Mouse (Mus musculus) gastrocnemius, adult 18-20 months (tissue): ENCODE data around the gene Plcb4. TPM values are rescaled to one million over a fixed set of nuclear protein-coding genes. Genes with fewer than 3 reads are reported as not detected.
A peak's percentile ranks its signal among the peaks of the same experiment; 100 is the strongest.
"Not testable (repeated sequence)": the region's sequence is repeated elsewhere in the genome, so short reads cannot be mapped to it uniquely, and the experiment has no call there.

Experiments used
- DNase-seq: peaks from one replicate; pipeline ENCODE4 v3.0.0; 2021; ENCODE audit warnings: low spot score
- total RNA-seq, 2 experiments: library from RNA; stranded (reverse); gene quantifications; 2 replicates each; pipeline ENCODE4 v1.2.3; 2021

Plcb4 gene
- total RNA-seq, 2 experiments from 2014 or later = 14.2 to 18.7 TPM

DNA sequence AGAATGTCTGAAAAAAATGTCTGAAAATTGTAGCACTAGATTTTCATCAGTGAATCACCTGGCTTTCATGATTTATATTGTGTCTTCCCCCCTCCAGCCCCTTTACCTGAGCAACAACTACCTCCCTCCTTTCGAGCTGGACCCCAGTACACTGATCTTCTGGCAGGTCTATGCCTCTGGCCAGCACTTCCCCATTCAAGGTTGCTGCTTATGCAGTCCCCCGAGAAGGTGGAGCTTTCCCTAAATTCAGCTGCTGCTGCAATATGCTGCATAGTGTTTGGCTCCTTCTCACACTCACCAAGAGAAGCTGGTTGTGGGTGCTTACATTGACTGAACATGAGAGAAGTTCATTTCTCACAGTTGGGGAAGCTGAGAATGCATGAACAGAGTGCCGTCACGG is 273.8 kb downstream of the Plcb4 start:
- DNase-seq = no peak

DNA sequence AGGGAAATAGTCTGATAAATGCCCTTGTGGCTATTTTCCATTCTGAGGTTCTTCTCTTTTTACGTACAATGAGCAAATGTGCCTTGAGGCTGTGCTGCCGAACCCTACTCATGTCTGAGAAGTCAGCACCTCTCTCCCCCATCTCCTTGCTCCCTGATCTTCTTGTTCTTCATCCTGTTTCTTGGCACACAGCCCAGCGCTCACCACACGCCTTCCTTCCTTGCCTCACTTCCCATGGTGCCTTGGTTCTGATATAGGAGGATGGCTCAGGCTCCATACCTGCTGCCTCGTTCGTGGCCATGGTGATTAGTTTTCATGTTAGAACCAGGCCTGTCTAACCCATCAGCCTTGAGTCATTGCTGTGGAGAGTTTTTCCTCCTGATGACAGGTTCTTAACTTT is 277.6 kb downstream of the Plcb4 start:
- no peak for DNase-seq

DNA sequence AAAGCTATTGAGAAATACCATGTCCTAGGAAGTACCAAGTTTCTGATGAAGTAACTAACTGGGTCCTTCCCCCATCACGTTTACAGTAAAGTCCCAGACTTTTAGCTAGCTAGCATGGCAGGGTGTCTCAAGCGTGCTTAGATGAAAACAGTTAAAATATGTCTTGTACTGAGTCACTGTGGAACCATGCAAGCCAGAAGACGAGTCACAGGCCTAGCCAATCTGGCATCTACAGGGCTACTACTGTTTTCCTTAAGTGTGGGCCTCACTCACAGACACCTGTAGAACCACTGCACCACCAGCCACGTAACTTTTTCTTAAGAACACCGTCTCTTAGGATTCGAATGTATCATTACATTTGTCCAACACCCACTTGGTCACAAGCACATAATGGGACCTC is 278.8 kb downstream of the Plcb4 start:
- DNase-seq = no peak

DNA sequence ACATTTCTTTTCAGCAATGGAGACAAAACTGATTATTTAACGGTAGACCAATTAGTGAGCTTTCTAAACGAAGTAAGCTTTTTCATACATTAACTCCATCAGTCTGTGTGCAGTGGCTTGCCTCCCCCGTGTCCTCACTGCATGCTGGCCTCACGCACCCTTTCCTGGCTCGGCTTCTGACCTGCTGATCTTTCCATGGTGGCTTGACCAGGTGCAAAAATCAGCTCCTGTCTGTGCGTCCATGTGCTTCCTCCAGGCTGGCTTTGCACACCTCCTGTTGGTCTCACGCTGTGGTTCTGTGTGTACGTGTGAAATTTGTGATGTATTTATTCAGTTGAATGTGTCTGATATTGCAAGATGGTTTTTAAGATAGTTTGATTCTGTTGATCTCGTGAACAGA is 281.1 kb downstream of the Plcb4 start:
- DNase-seq = no peak

DNA sequence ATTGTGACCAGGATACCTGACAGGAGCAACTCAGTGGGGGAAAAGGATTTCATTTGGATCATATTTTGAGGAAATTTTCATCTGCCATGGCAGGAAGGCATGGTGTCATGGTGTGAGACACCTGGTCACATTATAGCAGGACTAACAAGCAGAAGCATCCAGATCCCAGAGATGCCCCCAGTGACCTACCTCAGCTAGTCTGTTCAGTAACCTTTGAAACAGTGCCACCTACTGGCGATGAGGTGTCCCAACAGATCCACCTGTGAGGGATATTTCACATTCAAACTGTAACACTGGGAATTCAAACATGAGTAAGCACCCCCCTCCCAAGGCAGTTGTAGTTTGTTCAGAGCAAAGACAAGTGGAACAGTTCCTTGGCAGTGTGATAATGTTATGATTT is 289.0 kb downstream of the Plcb4 start:
- DNase-seq = no peak

DNA sequence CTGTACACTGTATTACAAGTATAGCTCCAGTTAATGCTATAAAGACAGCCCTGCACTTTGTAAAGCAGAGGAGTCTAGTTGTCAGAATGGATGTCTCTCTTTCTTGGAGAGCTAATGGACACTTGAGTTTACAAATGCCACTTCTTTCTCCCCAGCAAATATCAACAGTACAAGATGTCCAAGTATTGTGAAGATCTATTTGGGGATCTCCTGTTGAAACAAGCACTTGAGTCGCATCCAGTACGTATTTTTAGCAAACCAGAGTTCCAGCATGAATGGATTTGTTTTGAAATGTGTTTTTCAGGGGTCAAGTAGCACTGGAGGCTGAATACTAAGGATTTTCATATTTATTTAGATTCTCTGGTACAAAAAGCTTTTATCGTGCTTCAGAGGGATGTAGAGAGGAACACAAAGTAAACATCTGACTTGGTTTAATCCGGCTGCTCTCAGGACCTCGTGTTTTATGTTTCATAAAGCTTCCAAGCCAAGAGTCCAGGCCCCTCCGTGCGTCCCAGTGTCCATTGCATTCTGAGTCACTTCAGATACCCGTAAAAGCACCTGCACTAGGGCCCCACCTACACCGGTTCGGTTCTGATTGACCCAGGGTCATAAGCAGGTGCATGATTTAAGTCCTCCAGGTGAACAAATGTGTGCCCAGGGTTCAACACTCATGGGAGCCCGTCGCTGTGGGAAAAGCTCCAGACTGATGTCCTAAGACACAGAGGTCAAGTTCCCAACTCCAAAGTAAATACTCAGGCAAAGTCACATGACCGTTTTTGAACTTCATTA is 296.1 kb downstream of the Plcb4 start:
- DNase-seq = no peak

DNA sequence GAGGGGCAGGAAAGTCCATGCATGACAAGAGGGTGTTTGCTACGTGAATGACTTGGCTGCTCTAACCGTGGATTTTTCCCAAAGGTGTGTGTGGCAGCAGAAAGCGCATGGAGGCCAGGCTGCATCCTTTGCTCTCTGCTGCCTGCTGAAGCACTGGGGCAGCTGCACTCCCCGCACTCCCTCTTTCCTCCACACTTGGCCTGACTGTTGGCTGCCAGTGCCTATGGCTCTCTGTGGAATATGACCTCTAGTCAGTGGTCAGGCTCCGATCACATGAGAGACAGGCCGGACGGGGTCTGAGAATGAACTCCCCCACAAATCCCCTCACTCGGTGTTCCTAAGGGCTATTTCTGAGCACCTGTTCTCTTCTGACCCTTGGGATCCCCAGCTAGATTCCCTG is 297.0 kb downstream of the Plcb4 start:
- DNase-seq = no peak

DNA sequence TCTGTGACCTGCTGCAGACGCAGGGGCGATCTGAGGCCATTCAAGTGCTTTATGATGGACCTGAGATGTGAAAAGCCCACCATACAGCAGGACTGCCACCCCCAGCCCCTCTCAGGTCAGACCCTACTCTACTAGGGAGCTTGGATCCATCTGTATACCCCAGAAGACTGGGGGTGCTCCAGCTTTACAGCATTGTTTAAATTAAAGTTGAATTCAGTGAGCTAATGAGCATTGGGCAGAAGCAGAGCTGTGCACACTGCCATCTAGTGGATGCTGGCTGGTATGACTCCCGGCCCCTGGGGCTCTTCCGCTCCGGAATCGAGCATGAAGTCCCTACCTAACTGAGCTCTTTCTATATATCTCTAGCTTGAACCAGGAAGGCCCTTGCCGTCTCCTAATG is 298.9 kb downstream of the Plcb4 start:
- DNase-seq = peak; percentile 46

DNA sequence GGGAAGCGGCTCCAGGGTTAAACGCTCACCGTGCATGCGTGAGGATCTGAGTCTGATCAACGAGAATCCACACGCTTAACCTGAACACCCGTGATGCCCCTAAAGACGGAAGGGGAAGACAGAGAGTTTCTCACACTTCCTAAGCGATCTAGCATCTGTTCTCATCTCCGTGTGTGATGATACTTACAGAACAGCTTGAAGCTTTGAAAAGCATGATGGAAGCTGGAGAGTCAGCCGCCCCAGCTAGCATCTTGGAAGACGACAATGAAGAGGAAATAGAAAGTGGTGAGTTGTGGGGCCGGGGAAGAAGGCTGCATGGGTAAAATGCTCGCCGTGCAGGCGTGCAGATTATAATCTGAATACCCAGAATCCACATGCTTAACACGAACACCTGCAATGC is 299.6 kb downstream of the Plcb4 start:
- no peak for DNase-seq

DNA sequence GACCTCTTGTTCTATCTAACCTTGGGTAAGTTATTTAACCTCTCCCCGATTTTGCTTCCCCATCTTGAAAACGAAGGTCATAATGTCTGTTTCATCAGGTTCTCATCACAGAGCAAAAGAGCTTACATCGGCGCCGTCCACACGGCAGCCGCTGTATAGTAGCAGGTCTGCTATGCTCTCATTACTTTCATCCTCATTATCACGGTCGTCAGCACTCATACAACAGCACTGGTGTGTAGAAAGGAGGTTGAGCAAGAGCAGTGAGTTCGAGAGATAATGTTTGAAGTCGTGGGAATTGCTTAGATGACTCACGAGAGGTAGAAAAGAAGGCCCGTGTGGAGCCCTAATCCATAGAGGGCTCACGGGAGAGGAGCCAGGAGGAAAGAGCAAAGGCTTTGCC is 304.3 kb downstream of the Plcb4 start:
- no peak for DNase-seq

DNA sequence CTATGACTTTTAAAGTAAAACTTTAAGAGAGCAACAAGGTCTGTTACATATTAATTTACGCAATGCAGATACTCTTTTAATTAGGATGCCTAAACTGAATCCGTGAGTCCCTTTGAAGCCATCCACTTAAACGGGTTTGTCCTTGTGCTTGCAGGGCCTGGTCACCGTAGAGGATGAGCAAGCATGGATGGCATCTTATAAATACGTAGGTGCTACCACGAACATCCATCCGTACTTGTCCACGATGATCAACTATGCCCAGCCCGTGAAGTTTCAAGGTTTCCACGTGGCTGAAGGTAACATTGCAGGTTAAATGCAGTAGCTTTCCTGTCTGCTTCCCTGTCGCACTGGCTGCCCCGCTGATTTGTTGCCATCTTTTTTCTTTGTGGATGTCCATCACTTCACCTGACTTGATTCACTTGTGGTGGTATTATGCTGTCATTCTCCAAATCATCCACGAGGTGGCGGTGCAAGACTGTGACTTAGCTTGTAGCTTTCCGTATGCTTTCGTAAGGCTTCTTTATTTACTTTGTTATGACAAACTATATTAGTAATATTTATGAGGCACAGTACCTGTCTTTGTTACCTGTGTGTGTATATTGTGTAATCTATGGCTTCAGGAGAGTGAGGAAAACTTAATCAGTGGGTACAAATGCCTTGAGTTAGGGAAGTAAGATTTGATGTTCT is 308.2 kb downstream of the Plcb4 start:
- DNase-seq = peak; percentile 29

DNA sequence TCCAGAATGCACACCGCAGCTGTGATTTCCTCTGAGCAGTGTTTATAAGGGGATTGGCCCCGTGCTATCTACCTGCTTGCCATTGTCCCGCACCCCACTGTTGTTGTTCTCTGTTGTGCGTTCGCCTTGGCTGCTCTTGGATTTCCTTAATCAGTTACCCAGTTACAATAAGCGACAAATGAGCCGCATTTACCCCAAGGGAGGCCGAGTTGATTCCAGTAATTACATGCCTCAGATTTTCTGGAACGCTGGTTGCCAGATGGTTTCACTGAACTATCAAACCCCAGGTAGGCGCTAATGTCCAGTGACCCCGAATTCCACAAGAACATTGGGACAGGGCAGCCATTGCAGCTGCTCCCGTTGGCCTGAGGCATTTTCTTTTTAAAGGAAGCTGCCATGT is 309.3 kb downstream of the Plcb4 start:
- DNase-seq = no peak

DNA sequence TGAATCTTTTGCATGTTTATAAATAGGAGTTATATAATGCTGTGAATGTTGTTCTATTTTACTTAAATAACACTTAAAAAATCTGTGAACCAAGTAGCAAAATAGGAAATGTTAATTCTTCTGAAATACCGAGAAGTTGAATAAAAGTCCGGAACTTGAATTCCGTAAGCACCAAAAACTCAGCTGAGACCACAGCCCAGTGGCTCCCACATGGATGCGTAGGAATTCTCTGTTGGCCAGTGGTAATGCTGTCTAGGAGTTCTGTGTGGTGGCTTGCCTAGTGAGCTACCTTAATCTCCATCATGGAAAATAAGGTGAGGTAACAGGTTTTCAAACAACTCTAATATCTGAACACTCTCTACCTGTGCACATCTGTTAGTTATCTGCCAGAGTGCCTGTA is 312.1 kb downstream of the Plcb4 start:
- DNase-seq = no peak

DNA sequence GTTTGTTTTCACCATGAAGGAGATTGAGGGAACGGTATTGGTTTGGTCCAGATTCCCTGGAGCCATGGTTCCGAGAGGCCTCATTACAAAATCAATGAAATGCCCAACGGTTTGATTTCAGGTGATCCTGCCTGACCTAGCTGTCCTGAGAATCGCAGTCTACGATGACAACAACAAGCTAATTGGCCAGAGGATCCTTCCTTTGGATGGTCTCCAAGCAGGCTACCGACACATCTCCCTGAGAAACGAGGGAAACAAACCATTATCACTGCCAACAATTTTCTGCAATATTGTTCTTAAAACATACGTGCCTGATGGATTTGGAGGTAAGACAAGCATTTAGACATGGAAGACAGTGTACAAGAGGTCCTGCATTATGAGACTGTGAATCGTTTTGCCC is 317.2 kb downstream of the Plcb4 start:
- DNase-seq = no peak

DNA sequence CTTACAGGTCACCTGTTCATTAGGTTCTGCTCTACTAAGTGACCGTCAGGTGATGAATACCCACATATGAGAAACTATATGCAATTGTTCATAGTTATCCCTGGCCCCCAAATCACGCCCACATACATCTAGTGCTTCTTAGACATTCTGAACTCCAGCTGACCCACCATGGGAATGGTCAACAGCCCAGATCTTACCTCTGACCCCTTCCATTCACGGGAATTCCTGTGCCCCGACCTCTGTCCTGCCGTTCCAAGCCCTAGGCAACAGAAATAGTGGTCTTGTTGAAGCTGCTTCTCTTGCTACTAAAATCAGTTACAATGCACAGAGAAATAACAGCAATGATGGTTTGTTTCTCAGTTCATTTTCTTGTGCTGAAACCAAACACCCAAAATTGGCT is 320.0 kb downstream of the Plcb4 start:
- DNase-seq = no peak

DNA sequence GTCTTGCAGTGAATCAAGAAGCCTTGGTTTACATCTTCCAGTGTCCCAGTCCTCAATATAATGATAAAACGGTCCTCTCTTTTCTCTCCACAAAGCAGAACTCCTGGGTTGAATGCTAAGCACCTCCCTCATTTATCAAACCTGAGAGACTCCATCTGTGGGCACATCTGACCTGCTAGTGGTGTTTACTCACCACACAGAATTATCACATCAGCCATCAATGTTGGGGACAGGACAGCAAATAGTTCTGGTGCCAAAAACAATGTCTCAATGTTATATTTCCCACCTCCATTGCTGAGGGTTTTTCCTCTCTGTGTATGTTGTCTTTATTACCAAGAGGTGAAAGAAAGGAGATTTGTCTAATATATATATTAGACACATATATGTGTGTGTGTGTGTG is 321.6 kb downstream of the Plcb4 start:
- no peak for DNase-seq

DNA sequence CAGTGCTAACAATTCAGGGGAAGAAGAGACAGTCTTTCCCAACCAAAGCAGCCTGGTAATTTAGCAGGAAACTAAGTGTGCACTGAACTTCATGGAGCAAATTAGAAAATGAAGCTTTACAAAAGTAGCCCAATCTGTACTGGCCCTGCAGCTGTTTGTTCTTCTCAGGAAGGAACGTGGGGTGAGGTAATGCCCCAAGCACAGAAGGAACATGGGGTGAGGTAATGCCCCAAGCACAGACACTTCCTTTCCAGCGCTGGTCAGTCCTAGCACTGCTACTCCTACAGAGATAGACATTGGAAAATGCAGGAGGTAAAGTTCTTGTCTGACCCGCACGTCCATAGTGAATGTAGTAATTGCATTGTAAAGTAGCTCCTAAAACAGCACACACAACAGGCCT is 325.2 kb downstream of the Plcb4 start:
- peak; percentile 17 for DNase-seq

DNA sequence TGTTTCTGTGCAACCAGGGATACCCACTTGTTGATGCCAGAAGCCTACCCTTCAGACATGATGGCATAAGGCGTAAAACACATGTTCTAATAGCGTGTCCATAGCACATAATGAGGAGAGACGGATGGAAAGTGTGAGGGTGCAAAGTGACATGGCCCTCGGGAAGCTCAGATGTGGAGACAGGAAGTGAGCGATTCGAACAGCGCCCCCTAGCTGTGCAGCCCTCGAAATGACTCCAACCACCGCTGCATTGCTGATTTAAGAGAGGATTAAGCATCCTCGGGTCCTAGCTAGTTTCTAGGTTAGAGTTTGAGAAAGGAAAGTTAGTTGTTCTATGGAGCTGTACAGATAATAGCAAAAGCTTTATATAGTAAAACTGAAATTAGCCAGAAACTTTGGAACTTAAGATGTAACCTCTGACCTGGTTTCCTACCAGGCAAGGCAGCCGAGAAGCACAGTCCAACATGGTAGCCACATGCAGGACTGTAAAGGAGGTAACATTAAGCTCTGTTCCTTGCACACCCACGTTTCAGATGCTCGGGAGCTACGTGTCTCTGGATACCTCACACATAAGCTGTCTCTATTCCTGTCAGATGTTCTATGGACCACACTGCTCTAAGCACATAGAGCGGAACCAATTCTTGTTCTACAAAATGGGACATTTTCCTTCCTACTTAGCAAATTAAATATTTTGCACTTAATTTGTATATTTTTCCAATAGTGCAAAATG is 326.9 kb downstream of the Plcb4 start:
- no peak for DNase-seq

DNA sequence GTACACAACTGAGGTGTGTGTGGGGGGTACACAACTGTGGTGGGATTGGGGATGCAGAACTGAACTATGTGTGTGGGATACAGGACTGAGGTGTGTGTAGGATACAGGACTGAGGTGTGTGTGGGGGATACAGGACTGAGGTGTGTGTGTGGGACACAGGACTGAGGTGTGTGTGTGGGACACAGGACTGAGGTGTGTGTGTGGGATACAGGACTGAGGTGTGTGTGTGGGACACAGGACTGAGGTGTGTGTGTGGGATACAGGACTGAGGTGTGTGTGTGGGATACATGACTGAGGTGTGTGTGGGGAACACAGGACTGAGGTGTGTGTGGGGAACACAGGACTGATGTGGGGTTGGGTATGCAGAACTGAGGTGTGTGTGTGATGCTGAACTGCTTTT is 329.7 kb downstream of the Plcb4 start:
- not testable (repeated sequence) for DNase-seq

DNA sequence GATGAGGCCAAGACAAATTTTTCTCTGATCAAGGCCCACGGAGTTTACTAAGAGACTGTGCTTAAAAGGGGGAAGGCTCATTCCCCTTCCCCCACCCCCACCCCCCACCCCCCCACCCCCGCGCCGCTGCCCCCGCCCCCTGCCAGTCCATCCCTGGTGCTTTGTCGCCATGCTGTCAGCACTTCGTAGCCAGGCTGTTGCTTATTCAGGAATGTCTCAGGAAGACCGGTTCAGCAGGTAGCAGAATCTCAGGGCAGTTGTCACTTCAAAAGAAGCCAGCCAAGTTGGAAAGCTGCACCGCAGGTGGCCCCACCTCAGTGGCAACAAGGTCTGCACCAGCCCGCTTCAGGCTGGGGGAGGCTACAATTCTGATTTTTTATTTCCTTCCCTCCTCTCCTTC is 331.9 kb downstream of the Plcb4 start:
- DNase-seq = not testable (repeated sequence)

DNA sequence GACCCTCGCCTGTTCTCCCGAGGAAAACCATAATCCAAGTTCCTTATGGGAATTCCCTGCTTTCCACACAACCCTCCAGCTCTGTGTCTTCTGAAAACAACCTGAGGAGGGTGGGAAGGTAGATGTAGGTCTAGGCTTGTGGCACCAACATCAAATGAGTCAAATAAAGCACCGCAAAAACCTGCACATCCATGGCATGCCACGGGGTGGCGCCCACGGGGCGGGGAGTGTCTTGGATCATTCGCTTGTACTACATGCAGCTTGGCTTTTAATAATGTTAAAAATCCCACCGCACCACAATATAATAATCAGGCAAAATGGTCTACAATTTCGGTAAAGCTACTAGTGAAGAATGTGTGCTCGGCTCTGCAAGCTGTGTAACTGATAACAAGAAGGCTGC is 334.5 kb downstream of the Plcb4 start:
- DNase-seq = no peak

DNA sequence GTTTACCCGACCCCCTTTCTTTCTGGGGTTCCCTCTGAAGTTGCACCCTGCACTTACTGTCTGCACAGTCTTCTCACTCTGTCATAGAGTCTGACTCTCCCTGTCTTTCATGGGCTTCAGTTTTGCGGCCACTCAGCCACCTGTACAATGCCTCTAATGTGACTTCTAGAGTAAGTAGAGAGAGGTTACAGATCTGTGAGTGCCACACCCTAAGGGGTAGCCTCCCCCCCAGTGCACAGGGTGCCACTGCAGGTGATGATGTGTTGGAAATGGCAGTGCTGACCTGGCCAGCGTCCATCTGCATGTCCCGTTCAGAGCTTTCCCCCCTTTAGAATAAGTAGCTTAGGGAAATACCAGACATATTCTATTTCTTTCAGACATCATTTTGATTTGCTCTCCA is 336.4 kb downstream of the Plcb4 start:
- no peak for DNase-seq

DNA sequence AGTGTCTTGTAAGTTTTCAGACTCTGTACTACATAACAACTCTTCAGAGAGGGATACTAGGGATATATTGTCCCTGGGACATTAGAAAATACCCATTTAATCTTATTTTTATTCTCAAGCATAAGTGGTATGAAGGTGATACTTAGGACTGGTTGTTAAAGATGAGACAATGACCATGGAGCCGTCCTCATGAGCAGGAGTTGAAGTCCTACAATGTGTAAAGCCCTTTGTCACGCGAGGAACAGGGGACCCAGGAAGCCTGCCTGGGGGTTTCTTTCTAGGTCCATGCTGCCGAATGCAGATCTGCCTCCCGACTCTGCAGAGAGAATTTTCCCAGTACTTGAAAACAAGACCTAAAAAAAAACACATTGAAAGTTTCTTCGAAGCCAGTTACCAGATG is 338.1 kb downstream of the Plcb4 start:
- no peak for DNase-seq
